Mouse (Mus musculus): ENCODE results near the gene Lyrm9. TPM values are rescaled to one million over a fixed set of nuclear protein-coding genes. Genes with fewer than 3 reads are reported as not detected.

Gene Lyrm9
- total and polyA plus RNA-seq, 2 experiments from 2014 or later = 6.9 to 51.7 TPM

DNA sequence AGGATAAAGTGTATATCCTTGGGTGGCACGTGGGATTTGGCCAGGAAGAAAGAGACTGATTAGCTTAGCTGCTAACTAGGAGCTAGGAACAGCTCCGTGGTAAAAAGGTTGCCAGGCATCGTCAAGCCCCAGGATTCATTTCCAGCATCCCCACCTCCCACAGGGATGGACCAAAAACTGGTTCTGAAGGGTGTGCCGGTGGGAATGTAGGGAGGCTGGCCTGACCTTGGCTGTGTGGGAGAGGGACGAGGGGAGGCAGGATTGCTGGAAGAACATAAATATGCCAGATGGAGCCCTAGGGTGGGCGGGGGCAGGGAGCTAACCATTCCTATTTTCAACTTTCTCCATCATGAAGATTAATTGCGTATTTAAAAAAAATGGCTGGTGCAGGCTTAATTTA lies 1.2 kb downstream of the Lyrm9 start:
- no peak overlapping the region for H3K27ac ChIP-seq (ENCODE audit: low read depth)
- WGBS = 46% methylated on average over 7 of the region's 7 CpGs
- TF ChIP-seq CTCF (IDR thresholded peaks at IDR 0.05; ENCODE audit: low read depth) (no peak), EP300 (IDR thresholded peaks at IDR 0.05; ENCODE audit: low read depth) (no peak)
- H3K9ac ChIP-seq (replicated peaks; ENCODE audit: low read depth, low read length) = no peak overlapping the region
- no peak overlapping the region for H3K4me3 ChIP-seq (ENCODE audit: low read depth, low read length)
- DNase-seq (ENCODE audit: low spot score) (no peak), ATAC-seq (ENCODE audit: insufficient read depth, low read depth) (no peak)
- no peaks in the 10 kb centered on the region for H3K27me3 ChIP-seq (ENCODE audit: control insufficient read depth, insufficient read depth, low read length)
- peak overlapping the region; percentile 72; the same call in 1 of the 2 replicates for H3K4me2 ChIP-seq (ENCODE audit: low read depth, low read length)
- H3K4me1 ChIP-seq (ENCODE audit: control insufficient read depth, insufficient read depth) = peaks cover 29% of the 10 kb centered on the region
- no peaks in the 10 kb centered on the region for H3K9me3 ChIP-seq (replicated peaks; ENCODE audit: control insufficient read depth, low read length)
- H3K36me3 ChIP-seq (replicated peaks; ENCODE audit: control insufficient read depth, insufficient read depth, low read length) = no peaks in the 10 kb centered on the region

DNA sequence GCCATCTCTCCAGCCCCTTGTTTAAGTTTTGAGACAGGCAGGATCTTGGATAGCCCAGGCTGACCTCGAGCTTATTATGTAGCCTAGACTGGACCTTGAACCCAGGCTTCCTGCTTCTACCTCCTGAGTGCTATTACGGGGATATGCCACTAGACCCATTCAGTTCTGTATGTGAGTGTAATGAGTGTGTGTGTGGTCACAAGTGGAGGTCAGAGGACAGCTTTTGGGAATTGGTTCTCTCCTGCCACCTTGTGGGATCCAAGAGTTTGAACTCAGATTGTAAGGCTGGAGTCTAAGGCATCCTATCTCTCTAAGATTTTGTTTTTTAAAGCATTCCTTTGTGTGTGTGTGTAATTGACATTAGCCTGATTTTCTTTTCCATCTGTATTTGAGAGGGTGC lies 2.0 kb downstream of the Lyrm9 start:
- H3K9me3 ChIP-seq (replicated peaks; ENCODE audit: control insufficient read depth, low read length) = no peaks in the 10 kb centered on the region
- DNase-seq (ENCODE audit: low spot score) = no peak
- peak; percentile 59 for TF ChIP-seq CTCF (IDR thresholded peaks at IDR 0.05; ENCODE audit: low read depth)
- no peak for TF ChIP-seq EP300 (IDR thresholded peaks at IDR 0.05; ENCODE audit: low read depth)
- H3K36me3 ChIP-seq (replicated peaks; ENCODE audit: control insufficient read depth, insufficient read depth, low read length) = no peaks in the 10 kb centered on the region
- no peaks in the 10 kb centered on the region for H3K27me3 ChIP-seq (ENCODE audit: control insufficient read depth, insufficient read depth, low read length)
- H3K4me1 ChIP-seq (ENCODE audit: control insufficient read depth, insufficient read depth) = peaks cover 33% of the 10 kb centered on the region
- no peak overlapping the region for H3K4me3 ChIP-seq (ENCODE audit: low read depth, low read length)
- WGBS = 36% methylated on average over 2 of the region's 2 CpGs
- no peak for ATAC-seq (ENCODE audit: insufficient read depth, low read depth)
- 0 out of 2 replicates have a peak overlapping the region, but pooled peaks have one; percentile 27 for H3K27ac ChIP-seq (ENCODE audit: low read depth)
- no peak overlapping the region for H3K9ac ChIP-seq (replicated peaks; ENCODE audit: low read depth, low read length)
- H3K4me2 ChIP-seq (ENCODE audit: low read depth, low read length) = no peak overlapping the region

DNA sequence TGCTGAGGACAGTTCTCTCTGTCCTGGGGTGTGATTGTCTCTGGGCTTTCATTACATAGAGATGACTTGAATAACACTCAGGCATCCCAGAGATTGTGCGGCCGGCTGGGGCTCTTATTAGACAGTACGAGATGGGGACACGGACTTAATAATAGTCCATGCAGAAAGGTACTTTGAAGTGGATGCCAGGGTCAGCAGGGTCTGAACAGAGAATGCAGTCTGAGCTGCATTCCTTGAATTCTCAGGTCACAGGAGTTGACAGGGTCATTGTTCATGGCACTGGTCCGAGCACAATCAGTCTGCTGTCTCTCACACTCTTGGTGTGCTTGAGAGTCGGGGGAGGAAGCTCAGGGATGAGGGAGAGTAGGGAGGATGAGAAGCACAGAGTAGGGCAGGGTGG lies 3.0 kb downstream of the Lyrm9 start:
- no peak overlapping the region for H3K9ac ChIP-seq (replicated peaks; ENCODE audit: low read depth, low read length)
- peak overlapping the region; percentile 58 for H3K27ac ChIP-seq (ENCODE audit: low read depth)
- TF ChIP-seq CTCF (IDR thresholded peaks at IDR 0.05; ENCODE audit: low read depth) = no peak
- TF ChIP-seq EP300 (IDR thresholded peaks at IDR 0.05; ENCODE audit: low read depth) = no peak
- peak; percentile 58 for DNase-seq (ENCODE audit: low spot score)
- H3K4me2 ChIP-seq (ENCODE audit: low read depth, low read length) = no peak overlapping the region
- ATAC-seq (ENCODE audit: insufficient read depth, low read depth) = peak; percentile 52
- 13% methylated on average over 6 of the region's 6 CpGs for WGBS
- no peaks in the 10 kb centered on the region for H3K36me3 ChIP-seq (replicated peaks; ENCODE audit: control insufficient read depth, insufficient read depth, low read length)
- H3K4me1 ChIP-seq (ENCODE audit: control insufficient read depth, insufficient read depth) = peaks cover 37% of the 10 kb centered on the region
- H3K4me3 ChIP-seq (ENCODE audit: low read depth, low read length) = no peak overlapping the region
- H3K9me3 ChIP-seq (replicated peaks; ENCODE audit: control insufficient read depth, low read length) = no peaks in the 10 kb centered on the region
- no peaks in the 10 kb centered on the region for H3K27me3 ChIP-seq (ENCODE audit: control insufficient read depth, insufficient read depth, low read length)

DNA sequence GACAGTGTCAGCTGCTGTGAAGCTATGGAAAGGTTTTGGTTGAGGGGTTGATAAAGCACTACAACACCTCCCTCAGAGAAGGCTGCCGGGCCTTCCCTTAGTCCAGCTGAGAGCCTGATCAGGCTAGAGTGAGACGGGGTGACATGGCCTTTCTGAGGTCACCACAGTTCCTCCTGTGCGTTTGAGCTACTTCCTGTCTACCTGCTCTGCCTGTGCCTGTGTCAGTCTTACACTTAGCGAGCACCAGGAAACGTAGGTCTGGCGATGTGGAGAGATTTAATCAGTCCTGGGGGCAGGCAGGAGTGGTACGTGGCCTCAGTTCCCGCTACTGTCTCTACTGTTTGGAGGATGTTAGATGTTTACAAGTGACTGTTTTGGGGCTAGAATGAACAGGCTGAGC lies 3.8 kb downstream of the Lyrm9 start:
- no peaks in the 10 kb centered on the region for H3K9me3 ChIP-seq (replicated peaks; ENCODE audit: control insufficient read depth, low read length)
- H3K9ac ChIP-seq (replicated peaks; ENCODE audit: low read depth, low read length) = no peak overlapping the region
- WGBS = 31% methylated on average over 8 of the region's 8 CpGs
- peaks cover 37% of the 10 kb centered on the region for H3K4me1 ChIP-seq (ENCODE audit: control insufficient read depth, insufficient read depth)
- H3K27ac ChIP-seq (ENCODE audit: low read depth) = peak overlapping the region; percentile 58
- H3K4me3 ChIP-seq (ENCODE audit: low read depth, low read length) = no peak overlapping the region
- H3K36me3 ChIP-seq (replicated peaks; ENCODE audit: control insufficient read depth, insufficient read depth, low read length) = no peaks in the 10 kb centered on the region
- TF ChIP-seq EP300 (IDR thresholded peaks at IDR 0.05; ENCODE audit: low read depth) = no peak
- peak; percentile 51 for DNase-seq (ENCODE audit: low spot score)
- ATAC-seq (ENCODE audit: insufficient read depth, low read depth) = no peak; the same call in 1 of the 2 replicates
- H3K4me2 ChIP-seq (ENCODE audit: low read depth, low read length) = no peak overlapping the region
- no peaks in the 10 kb centered on the region for H3K27me3 ChIP-seq (ENCODE audit: control insufficient read depth, insufficient read depth, low read length)

DNA sequence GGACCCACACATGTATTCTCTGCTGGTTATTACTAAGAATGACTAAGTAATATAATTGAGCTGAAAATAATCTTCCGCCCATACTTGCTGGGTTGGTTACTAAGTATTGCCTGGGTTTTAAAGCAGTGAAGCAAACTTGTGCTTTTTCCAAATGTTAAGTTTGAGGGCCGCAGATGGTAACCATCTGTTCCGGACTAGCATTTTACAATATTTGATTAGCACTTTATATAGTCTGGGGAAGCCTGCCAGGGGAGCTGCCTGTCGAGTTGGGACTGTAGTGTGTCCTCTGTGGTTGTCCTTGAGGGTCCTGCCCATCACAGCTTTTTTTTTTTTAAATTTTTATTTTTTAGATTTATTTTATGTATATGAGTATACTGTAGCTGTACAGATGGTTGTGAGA lies 5.3 kb downstream of the Lyrm9 start:
- TF ChIP-seq EP300 (IDR thresholded peaks at IDR 0.05; ENCODE audit: low read depth) (no peak), CTCF (IDR thresholded peaks at IDR 0.05; ENCODE audit: low read depth) (no peak)
- Histone ChIP-seq H3K9ac (replicated peaks; ENCODE audit: low read depth, low read length) (no peak overlapping the region), H3K4me1 (ENCODE audit: control insufficient read depth, insufficient read depth) (peaks cover 37% of the 10 kb centered on the region), H3K9me3 (replicated peaks; ENCODE audit: control insufficient read depth, low read length) (no peaks in the 10 kb centered on the region), H3K27ac (ENCODE audit: low read depth) (peak overlapping the region; percentile 47; the same call in 1 of the 2 replicates), H3K4me3 (ENCODE audit: low read depth, low read length) (no peak overlapping the region), H3K36me3 (replicated peaks; ENCODE audit: control insufficient read depth, insufficient read depth, low read length) (no peaks in the 10 kb centered on the region), H3K27me3 (ENCODE audit: control insufficient read depth, insufficient read depth, low read length) (no peaks in the 10 kb centered on the region), H3K4me2 (ENCODE audit: low read depth, low read length) (no peak overlapping the region)
- DNase-seq (ENCODE audit: low spot score) (no peak), ATAC-seq (ENCODE audit: insufficient read depth, low read depth) (no peak)
- WGBS = 55% methylated on average over 4 of the region's 4 CpGs

DNA sequence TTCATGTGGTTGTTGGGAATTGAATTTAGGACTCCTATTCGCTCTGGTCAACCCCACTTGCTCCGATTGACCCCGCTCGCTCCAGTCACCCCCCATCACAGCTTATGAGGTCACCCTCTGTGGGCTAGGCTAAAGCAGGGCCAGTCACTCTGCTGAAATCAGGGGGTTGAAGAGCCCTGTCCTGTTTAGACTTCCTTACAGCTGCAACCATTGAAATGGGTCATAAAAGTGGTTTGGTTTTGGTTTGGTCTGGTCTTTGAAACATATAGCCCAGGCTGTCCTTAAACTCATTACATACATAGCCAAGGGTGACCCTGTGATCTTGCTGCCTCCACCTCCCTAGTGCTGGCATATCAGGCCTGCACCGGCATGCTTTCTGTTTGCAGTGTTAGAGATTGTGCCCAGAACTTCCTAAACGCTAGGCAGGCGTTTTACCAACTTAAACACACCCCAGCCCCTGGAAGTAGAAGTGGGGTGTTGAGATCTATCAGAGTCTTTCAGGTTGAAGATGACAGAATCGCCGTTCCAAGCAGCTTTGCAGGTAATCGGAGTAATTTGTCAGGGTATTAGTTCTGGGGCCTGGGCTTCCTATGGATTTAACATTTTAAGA lies 5.8 kb downstream of the Lyrm9 start:
- peaks cover 37% of the 10 kb centered on the region for H3K4me1 ChIP-seq (ENCODE audit: control insufficient read depth, insufficient read depth)
- no peak for TF ChIP-seq CTCF (IDR thresholded peaks at IDR 0.05; ENCODE audit: low read depth)
- no peaks in the 10 kb centered on the region for H3K36me3 ChIP-seq (replicated peaks; ENCODE audit: control insufficient read depth, insufficient read depth, low read length)
- no peaks in the 10 kb centered on the region for H3K27me3 ChIP-seq (ENCODE audit: control insufficient read depth, insufficient read depth, low read length)
- H3K9me3 ChIP-seq (replicated peaks; ENCODE audit: control insufficient read depth, low read length) = no peaks in the 10 kb centered on the region
- H3K27ac ChIP-seq (ENCODE audit: low read depth) = peak overlapping the region; percentile 47
- no peak overlapping the region for H3K4me3 ChIP-seq (ENCODE audit: low read depth, low read length)
- no peak overlapping the region for H3K4me2 ChIP-seq (ENCODE audit: low read depth, low read length)
- H3K9ac ChIP-seq (replicated peaks; ENCODE audit: low read depth, low read length) = no peak overlapping the region
- DNase-seq (ENCODE audit: low spot score) = no peak
- 74% methylated on average over 10 of the region's 10 CpGs for WGBS
- no peak for ATAC-seq (ENCODE audit: insufficient read depth, low read depth)

Measured in heart, postnatal 0 days (tissue).